Mouse (Mus musculus) spleen, embryonic (tissue): Measurements from ENCODE around the gene Rapgef3.

Source experiments
- CTCF ChIA-PET: fragments of 350-600 bp; sonication (Branson Sonifier 250); formaldehyde crosslinking; loops from one replicate; lab custom pipeline; 2022; lab: Charles Lee

Gene Rapgef3

DNA sequence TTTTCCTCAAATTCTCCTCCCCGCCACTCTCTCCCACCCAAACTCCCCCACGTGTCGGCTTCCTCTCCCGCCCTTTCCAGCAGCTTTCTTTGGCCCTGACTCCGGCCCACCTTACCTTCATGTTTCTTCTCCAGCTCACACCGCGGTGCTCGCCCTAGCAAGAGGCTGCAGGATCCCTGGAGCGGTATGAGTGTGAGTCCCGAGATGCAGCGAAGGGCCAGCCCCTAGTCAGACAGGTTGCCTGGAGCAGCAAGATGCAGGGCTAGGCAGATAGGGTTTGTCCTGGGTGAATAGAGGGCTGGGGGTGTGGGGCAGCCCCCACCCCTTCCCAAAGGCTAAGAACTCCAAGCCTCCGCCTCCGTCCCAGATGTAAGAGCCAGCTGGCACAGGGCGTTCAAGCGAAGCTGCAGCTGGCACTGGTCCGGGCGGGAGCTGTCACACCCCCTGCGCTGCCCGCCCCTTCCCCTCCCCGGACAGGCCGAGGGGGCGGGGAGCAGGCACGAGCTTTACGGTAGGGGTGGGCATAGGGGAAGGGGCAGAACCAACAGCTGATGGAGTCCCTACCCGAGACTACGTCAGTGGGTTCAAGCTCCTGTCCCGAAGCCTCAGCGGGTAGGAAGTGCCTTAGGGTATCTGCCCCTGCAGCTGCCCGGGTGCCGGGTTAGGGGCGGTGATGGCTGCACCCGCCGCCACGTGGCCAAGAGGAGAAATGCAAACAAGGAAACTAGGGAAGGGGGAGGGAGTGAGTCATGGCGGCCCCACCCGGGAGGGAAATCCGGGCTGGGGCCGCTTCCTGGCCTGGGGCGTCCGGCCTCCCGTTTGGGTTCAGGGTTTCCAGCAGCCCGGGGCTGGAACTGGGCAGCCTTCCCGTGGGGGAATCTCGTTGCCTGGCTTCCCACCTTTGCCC, at the start of gene Rapgef3:
Rapgef3 (minus strand) TSS at position 693 of the 907 bp plus-strand sequence.
- CTCF ChIA-PET, result interaction anchor here (1.2 to 1.6 kb wide), 2 partner anchors 24 to 47 kb away, joined by 3 to 7 read pairs; no protein-coding TSS in a partner anchor

DNA sequence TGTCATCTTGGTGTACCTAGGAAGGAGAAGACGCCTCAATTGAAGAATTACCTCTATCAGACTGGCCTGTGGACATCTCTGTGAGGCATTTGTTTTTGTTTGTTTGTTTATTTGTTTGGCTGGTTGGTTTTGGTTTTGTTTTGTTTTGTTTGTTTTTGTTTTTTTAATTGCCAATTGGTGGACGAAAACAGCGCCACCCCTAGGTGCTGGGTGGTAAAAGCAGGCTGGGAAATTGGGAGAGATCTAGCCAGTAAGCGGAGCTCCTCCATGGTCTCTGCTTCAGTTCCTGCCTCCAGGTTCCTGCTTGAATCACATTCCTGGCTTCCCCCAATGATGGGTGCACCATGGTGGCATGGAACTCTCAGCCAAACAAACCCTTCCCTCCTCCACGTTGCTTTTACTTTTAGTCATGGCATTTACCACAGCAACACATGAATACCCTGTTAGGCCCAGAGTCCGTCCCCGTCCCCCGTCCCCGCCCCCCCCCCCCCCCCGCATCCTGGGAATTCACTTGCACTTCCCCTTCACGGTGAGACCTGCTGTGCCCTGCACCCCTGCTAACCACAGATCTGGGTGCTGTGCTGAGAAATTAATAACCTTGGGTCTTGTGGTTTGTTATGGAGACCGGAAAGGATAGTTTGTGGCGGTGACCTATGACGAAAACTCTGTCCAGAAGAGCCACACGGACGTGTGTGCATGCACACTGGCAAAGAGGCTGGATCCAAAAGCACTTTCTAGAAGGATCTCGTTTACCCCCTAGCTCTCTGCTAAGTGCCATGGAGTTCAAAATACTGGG, 48.6 kb upstream of the Rapgef3 start:
- CTCF ChIA-PET, result interaction anchor here (0.6 kb wide), 1 partner anchor 26 kb away, joined by 3 read pairs; no protein-coding TSS in a partner anchor

DNA sequence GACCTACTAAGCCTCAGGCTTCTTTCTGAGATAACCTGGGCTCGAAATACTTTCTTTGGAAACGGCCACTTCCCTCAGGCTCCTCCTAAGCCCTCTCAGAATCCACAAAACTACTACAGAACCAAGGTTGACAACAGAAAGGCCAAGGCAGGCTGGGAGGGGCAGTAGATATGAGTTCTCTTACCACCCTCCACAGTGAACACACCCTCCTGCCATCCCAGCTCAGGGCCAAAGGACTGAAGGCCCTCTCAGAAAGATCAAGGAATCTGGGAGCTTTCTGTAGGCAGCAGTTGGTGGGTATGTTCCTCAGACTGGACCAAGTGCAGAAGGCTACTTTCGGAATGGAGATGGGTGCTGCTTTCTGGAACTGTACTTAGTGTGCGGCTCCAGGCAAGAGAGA, 47.5 kb upstream of the Rapgef3 start:
- CTCF ChIA-PET, result interaction anchor here (0.6 to 0.9 kb wide), 2 partner anchors 10 to 13 kb away, joined by 4 to 10 read pairs; no protein-coding TSS in a partner anchor

DNA sequence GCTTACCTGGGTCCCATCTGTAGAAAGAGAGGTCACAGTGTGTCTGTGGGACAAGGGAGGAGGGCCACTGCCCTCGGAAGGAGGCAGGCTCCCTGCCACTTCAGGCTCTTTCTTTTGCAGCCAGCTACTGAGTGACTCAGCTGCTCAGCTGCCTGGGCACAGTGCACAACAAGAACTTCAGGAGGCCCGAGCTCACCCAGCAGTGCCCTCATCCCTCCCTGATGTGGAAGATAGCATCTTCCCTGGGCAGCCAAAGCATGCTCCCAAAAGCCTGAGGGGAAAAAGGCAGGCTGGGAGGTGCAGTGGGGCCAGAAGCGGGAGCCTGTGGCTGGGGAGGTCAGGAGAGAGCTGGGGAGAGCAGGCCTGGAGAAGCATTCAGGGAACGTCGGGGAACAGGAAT, 46.9 kb upstream of the Rapgef3 start:
- CTCF ChIA-PET, result interaction anchor here (0.6 to 0.9 kb wide), 2 partner anchors 9 to 13 kb away, joined by 4 to 10 read pairs; no protein-coding TSS in a partner anchor

DNA sequence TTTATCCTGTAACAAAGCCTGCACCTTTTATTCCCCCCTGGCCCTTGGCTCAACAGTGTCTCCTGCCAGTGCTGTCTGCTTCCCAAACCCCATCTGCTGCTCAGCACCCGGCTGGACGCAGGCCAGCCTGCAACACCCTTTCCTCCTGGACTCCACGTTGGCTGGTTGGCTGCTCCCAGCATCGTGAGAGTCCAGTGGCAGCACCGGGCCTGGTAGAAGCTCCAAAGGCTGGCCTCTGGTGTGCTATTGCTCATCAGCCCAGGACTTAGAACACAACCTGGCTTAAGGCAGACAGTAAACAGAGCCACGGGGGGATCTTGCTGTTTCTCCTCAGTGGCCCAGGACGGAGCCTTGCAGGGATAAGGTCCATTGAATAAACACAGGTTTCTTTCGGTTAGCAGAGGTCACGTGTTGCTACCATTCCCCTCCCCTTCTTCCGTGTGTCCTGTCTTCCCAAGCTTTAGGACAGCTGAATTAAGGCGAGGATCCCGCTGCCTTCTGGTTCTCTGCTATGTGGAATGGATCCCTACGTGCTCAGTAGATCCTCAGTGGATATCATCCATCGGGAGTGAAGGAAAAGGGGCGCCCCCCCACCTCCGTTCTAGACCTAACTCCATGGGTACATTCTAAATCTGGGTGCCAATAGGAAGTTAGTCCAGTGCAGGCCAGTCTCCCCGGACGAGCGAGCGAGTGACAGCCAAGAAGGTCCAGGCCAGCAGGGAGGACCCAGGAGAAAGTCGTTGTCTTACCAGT, 45.9 kb upstream of the Rapgef3 start:
- CTCF ChIA-PET, result no interaction called here

DNA sequence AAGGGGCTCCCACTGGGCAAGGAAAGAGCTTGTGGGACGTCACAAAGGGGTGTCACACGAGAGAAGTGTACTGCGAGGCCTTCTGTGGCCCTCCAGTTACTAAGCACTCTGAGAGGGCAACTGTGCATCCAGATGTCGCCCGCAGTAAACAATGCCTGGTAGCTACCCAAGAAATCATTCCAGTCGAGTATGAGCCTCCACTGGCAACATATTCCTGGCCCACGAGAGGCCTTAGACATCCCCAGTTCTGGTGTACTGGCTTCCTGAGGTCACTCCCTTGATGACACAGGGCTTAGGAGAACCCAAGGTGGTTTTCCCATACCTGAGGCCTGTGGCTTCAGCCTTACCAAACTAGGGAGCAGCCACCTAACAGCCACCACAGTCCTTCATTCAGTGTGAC, 45.1 kb upstream of the Rapgef3 start:
- CTCF ChIA-PET, result interaction anchor here (0.6 to 0.7 kb wide), 2 partner anchors 30 to 421 kb away, joined by 3 to 4 read pairs; no protein-coding TSS in a partner anchor

DNA sequence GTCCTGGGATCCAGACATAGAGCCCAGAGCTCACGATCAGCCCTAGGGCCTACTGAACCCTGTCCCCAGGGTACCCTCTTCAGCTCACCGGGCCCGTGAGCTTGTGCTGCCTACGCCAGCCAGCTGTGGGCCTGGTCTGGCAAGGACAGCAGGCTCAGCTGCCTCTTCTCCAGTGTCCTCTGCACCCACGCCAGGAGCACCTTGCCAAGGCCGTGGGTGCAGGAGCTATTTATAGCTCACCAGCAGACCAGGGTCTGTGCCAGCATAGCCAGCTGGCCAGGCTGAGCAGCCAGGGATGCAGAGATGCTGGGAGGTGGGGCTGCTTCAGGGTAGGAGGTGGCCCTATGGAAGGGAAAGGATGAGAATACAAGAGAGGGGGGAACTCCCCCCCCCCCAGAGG, 44.4 kb upstream of the Rapgef3 start:
- CTCF ChIA-PET, result interaction anchor here (0.6 to 0.7 kb wide), 2 partner anchors 31 to 421 kb away, joined by 3 to 4 read pairs; no protein-coding TSS in a partner anchor

DNA sequence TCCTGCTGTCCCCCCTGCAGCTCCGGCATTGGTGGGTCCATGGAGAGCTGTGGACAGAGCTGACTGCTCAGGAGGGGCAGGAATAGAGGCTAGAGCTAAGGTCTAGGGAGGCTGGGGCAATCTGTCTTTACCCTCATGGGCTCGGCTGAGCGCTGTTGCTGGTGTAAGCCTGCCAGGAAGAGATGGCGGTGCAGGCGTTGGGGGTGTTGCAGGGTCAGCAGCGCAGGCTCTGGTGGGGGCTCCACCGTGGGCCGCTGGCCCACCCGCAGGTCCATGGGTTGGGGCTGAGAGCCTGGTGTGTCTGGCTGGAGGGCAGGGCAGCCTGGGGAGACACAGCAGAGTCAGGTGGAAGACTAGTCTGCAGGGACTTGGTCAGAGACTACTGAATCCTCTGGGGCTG, 43.5 kb upstream of the Rapgef3 start:
- CTCF ChIA-PET, result no interaction called here

DNA sequence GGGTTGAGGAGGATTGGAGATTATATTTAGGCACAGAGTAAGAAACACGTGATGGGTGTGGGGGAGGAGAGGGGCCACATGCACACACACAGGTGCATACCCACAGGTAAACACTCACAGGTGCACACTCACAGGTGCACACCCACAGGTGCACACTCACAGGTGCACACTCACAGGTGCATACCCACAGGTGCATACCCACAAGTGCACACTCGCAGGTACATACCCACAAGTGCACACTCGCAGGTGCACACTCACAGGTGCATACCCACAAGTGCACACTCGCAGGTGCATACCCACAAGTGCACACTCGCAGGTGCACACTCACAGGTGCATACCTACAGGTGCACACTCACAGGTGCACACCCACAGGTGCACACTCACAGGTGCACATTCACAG, 42.6 kb upstream of the Rapgef3 start:
- CTCF ChIA-PET, result interaction anchor here (1.4 kb wide), 1 partner anchor 40 kb away, joined by 6 read pairs; no protein-coding TSS in a partner anchor

DNA sequence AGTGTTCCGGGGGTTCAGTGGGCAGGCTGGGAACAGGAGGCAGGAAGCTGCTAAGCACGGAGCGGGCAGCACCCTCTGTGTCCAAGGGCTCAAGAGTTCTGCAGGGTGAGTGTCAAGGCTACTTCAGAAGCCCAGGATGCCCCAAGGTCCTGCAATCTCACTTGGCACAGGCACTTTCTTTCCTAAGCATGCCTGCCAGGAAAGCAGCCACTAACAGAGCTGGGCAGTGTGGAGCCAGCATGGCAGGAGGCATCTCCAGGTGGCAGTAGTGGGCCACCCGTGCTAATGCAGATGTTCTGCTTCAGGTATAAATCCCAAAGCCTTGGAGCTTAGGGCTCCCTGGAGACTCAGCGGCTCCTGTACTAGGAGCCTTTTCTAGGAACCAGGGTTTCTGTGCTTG, 42.2 kb upstream of the Rapgef3 start:
- CTCF ChIA-PET, result interaction anchor here (1.4 kb wide), 1 partner anchor 41 kb away, joined by 6 read pairs; no protein-coding TSS in a partner anchor

DNA sequence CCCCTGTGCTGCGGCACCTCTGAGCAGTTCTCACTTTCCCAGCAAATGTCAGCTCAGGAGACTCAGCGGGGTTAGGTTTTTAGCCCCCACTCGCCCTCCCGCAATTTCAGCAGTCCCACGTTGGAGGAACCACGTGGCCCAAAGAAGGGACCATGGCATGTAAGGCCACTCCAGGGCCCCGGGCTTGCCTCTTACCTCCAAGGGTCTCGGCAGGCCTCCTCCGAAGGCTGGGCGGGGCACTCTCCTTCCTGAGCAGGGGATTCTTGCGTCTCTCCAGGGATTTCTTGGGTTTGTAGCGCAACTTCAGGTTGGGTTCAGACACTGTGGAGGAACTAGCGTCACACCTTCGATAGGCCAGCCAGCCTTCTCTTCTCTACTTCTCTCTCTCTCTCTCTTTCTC, 41.4 kb upstream of the Rapgef3 start:
- CTCF ChIA-PET, result interaction anchor here (1.4 kb wide), 1 partner anchor 41 kb away, joined by 6 read pairs; no protein-coding TSS in a partner anchor

DNA sequence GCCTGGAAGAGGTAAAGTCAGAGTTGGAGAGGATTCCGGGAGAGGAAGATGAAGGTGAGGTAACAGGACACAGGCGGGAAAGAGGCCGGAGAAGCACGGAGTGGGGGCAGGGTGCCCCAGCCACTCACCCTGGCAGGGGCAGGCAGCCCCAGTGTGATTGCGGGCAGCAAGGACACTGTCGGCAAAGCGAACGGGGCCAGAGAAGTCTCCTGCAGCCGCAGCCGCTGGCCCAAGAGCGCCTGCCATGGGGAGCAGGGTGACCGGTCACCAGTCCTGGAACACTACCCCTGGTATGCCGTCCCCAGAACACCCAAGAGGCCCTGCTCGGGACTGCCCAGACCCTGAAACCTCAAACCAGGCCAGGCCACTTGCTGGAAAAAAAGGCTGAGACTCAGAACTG, 40.8 kb upstream of the Rapgef3 start:
- CTCF ChIA-PET, result no interaction called here

DNA sequence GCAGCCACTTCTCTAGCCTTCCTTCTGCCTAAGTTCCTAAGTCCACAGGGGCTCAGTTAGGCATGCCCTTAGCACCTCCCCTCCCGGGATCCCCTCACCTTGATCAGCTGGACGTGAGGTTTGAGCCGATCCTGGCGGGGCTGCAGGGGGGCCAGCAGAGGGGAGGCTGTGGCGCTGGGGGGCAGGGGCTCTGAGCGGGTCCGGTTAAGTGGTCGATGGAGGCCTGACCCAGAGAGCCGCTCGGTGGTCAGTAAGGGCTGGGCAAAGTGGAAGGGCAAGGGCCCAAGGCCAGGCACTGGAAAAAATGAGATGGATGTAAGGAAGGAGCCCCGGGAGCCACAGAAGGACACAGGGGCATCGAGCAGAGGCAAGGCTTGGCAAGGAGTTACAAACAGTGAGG, 40.1 kb upstream of the Rapgef3 start:
- CTCF ChIA-PET, result no interaction called here

DNA sequence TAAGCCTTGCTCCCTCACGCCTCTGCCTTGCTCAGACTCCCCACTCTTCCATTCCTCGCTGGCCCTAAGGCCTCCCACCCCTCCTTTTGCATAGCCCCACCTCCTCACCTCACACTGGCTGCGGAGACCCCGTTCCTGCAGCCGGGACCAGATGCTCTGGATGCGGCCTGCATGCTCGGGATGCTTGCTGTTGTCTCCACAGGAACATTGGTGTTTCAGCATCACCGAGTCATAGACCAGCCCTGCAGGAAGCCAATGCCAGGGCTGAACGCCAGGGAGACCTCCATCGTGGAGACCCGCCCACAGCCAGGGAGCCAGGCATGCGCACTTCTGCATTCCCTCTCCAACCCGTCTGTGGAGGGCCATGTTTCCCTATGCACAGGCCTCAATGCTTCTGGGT, 34.8 kb upstream of the Rapgef3 start:
- CTCF ChIA-PET, result no interaction called here

DNA sequence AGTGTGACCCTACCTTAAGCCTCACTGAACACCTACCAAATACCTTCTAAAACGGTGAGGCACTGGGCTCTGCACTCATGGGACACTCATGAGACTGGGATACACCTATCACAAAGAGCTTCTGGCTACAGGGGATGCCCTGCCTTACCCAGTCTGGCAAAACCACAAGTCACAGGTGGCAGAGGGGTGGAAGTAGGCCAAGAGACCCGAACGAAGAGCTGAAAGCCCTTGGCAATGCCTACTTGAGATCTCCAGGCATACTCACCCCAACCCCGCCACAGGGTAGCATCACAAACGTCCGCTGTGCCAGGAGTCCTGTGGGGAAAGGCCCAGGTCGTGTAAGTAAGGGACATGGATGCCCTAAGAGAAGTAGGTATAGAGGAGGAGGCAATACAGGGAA, 34.0 kb upstream of the Rapgef3 start:
- CTCF ChIA-PET, result interaction anchor here (0.7 kb wide), 2 partner anchors 13 to 19 kb away, joined by 3 to 4 read pairs; no protein-coding TSS in a partner anchor

DNA sequence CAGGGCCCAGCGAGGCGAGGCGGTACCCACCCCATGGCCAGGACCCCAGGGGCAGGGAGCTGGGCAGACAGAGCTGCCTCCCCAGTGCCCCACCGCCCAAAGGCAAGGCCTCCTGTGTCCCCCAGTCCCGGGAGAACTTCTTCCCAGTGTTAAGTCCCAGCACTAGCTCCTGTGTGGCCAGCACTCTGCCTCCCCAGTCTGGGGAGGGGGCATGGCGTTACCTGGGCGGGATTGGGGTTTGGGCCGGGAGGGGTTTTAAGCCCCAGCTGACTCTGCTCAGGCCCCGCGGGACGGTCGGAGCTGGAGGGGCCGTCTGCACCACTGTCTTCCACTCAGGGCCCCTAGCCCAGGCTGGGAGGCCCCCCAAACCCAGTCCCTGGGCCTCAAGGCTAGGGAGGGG, 33.1 kb upstream of the Rapgef3 start:
- CTCF ChIA-PET, result interaction anchor here (0.6 kb wide), 1 partner anchor 90 kb away, joined by 9 read pairs; no protein-coding TSS in a partner anchor

DNA sequence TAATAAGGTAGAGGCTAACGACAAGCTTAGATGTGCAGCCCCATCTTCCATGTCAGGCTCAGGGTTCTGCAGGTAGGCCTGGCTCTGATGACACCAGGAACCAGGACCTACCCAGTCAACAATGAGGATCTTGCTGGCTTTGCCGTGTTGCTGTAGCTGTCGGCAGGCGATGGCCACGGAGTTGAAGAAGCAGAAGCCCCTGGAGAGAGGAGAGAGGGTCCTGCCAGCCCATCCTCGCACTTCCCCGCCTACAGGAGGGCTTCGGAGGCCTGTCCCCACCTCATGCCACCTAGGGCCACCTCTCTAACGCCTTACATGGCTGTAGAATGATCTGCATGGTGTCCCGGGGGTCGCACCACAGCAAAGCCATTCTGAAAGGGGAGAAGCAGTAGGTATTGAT, 31.7 kb upstream of the Rapgef3 start:
- CTCF ChIA-PET, result no interaction called here

DNA sequence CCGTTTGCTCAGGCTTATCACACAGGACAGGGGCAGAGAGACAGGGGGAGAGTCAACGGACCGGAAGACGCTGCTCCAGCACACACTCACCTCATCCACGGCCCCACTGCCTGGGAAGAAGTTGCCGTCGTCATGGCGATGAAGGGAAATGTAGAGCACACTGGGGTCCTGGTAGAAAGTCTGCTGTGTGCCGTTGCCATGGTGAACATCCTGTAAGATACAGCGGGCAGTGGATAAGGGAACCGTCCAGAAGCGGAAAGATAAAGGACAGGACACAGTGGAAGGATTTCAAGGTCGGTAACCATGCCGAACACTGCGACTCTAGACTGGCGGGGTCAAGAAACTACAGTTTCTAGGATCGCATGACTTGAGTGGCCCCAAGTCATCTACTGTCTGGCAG, 30.4 kb upstream of the Rapgef3 start:
- CTCF ChIA-PET, result no interaction called here

DNA sequence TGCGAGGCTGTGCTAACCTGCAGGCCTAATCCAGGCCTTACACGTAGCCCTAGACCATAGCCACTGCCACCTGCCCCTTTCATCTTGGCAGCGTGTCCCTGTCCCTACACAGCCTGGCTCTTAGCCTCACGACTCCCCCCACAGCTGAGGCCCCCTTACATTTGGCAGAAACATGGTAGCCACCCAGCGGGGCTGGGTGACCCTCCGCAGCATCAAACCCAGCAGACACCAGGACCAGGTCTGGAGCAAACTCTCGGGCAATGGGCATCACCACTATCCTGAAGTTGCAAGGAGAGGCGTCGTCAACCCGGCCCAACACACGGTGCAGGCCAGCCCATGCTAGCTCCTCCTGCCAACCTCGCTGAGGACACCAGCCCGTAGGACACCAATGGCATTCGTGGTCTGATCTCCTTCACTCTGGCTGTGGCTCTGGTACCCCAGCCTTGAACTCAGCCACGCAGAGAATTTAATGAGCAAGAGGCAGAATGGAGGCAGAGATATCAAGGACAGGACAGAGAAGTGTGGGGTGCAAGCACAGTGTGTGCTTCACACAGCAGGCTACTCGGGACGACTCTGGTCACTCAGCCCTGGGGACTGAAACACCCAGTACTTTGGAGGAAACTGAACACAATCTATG, 29.0 kb upstream of the Rapgef3 start:
- CTCF ChIA-PET, result no interaction called here

DNA sequence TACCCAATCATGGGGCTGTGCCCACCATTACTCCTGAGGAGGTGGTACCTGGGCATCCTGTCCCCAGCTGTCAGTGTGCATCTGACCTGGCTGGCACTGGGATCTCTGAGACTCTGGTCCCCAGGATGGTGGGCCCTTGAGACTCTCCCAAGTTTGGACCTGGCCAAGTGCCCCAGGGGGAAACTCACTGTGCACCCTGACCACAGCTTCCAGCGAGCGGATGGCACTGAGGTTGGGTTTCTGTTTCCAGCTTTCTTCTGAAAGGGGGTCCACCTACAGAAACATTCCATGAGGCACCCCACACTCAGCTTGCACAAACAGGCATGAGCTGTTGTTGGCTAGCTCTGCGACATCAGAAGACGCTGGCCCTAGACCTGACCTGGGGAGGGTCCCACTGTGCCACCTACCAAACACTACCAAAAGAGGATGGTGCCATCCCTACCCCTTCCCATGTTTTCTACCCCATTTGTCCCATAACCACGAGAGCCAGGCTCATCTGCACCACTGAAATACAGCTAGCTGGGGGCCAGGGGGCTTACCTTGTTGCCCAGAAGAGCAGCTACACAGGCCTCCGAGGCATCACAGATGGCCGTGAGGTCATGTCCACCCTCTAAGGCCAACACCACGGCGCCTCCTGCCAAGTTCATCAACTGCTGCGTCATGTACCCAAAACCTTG, 27.9 kb upstream of the Rapgef3 start:
- CTCF ChIA-PET, result interaction anchor here (0.5 kb wide), 1 partner anchor 360 kb away, joined by 3 read pairs; no protein-coding TSS in a partner anchor
